Mouse (Mus musculus): ENCODE results near the gene Mprip.
"Not testable (repeated sequence)": the region's sequence is repeated elsewhere in the genome, so short reads cannot be mapped to it uniquely, and the experiment has no call there.

The Mprip gene

GRCm38 (mm10) chr11:59661005-59661404, at the start of gene Mprip:
TSS of gene Mprip (plus strand) at chr11:59661305.
- no peak for DNase-seq

GRCm38 (mm10) chr11:59611646-59612045, 49.5 kb upstream of the Mprip start:
- DNase-seq, result no peak

- no peak for DNase-seq
Observed at GRCm38 (mm10) chr11:59614120-59614519, 47.0 kb upstream of the Mprip start.

- DNase-seq, result not testable (repeated sequence)
Observed at GRCm38 (mm10) chr11:59616986-59617385, 44.1 kb upstream of the Mprip start.

- DNase-seq, result no peak
Observed at GRCm38 (mm10) chr11:59622214-59622613, 38.9 kb upstream of the Mprip start.

- DNase-seq, result peak; percentile 49
Observed at GRCm38 (mm10) chr11:59624017-59624630, 37.0 kb upstream of the Mprip start.

GRCm38 (mm10) chr11:59626192-59626591, 34.9 kb upstream of the Mprip start:
- no peak for DNase-seq

- DNase-seq, result no peak
Observed at GRCm38 (mm10) chr11:59628177-59628576, 32.9 kb upstream of the Mprip start.

GRCm38 (mm10) chr11:59629871-59630270, 31.2 kb upstream of the Mprip start:
- no peak for DNase-seq

- DNase-seq, result no peak
Observed at GRCm38 (mm10) chr11:59631980-59632379, 29.1 kb upstream of the Mprip start.

- peak; percentile 65 for DNase-seq
Observed at GRCm38 (mm10) chr11:59633037-59633436, 28.1 kb upstream of the Mprip start.

GRCm38 (mm10) chr11:59634001-59634660, 27.0 kb upstream of the Mprip start:
- DNase-seq, result no peak

- DNase-seq, result no peak
Observed at GRCm38 (mm10) chr11:59635251-59635795, 25.8 kb upstream of the Mprip start.

- no peak for DNase-seq
Observed at GRCm38 (mm10) chr11:59635821-59636694, 25.0 kb upstream of the Mprip start.

- DNase-seq, result peak; percentile 19
Observed at GRCm38 (mm10) chr11:59636695-59637414, 24.2 kb upstream of the Mprip start.

- DNase-seq, result no peak
Observed at GRCm38 (mm10) chr11:59639957-59640643, 21.0 kb upstream of the Mprip start.

GRCm38 (mm10) chr11:59641227-59641626, 19.9 kb upstream of the Mprip start:
- DNase-seq, result no peak

GRCm38 (mm10) chr11:59642420-59642819, 18.7 kb upstream of the Mprip start:
- no peak for DNase-seq

- no peak for DNase-seq
Observed at GRCm38 (mm10) chr11:59645036-59645435, 16.1 kb upstream of the Mprip start.

GRCm38 (mm10) chr11:59649058-59649457, 12.0 kb upstream of the Mprip start:
- DNase-seq, result no peak

GRCm38 (mm10) chr11:59653003-59653402, 8.1 kb upstream of the Mprip start:
- no peak for DNase-seq

- DNase-seq, result no peak
Observed at GRCm38 (mm10) chr11:59653547-59653946, 7.6 kb upstream of the Mprip start.
